Mouse (Mus musculus): ENCODE data around the gene Tbc1d17. TPM values are rescaled to one million over a fixed set of nuclear protein-coding genes. Genes with fewer than 3 reads are reported as not detected.

Gene Tbc1d17
- polyA plus RNA-seq, 1 experiment = 44.5 TPM

GRCm38 (mm10) chr7:44854356-44855031 is 5.6 kb upstream of the Tbc1d17 start:
- H3K4me1 ChIP-seq = peaks cover 80% of the 10 kb centered on the region
- peak overlapping the region; percentile 98 for H3K4me3 ChIP-seq (replicated peaks)
- no peaks in the 10 kb centered on the region for H3K9me3 ChIP-seq
- peaks cover 35% of the 10 kb centered on the region for H3K36me3 ChIP-seq (replicated peaks; ENCODE audit: low read length)
- TF ChIP-seq FLI1 (IDR thresholded peaks at IDR 0.05; ENCODE audit: low read length) (no peak), GATA1 (IDR thresholded peaks at IDR 0.05; ENCODE audit: borderline replicate concordance, low read length) (no peak)
- H3K27me3 ChIP-seq (replicated peaks) = no peaks in the 10 kb centered on the region

GRCm38 (mm10) chr7:44853596-44854355 is 4.9 kb upstream of the Tbc1d17 start:
- H3K27me3 ChIP-seq (replicated peaks) = no peaks in the 10 kb centered on the region
- H3K36me3 ChIP-seq (replicated peaks; ENCODE audit: low read length) = peaks cover 33% of the 10 kb centered on the region
- H3K4me3 ChIP-seq (replicated peaks) = peak overlapping the region; percentile 98
- H3K9me3 ChIP-seq = no peaks in the 10 kb centered on the region
- peaks cover 74% of the 10 kb centered on the region for H3K4me1 ChIP-seq
- no peak for TF ChIP-seq GATA1 (IDR thresholded peaks at IDR 0.05; ENCODE audit: borderline replicate concordance, low read length)

GRCm38 (mm10) chr7:44853065-44853464 is 4.2 kb upstream of the Tbc1d17 start:
- H3K36me3 ChIP-seq (replicated peaks; ENCODE audit: low read length) = peaks cover 29% of the 10 kb centered on the region
- peak overlapping the region; percentile 98 for H3K4me3 ChIP-seq (replicated peaks)
- no peaks in the 10 kb centered on the region for H3K9me3 ChIP-seq
- TF ChIP-seq FLI1 (IDR thresholded peaks at IDR 0.05; ENCODE audit: low read length) (no peak), GATA1 (IDR thresholded peaks at IDR 0.05; ENCODE audit: borderline replicate concordance, low read length) (no peak)
- no peaks in the 10 kb centered on the region for H3K27me3 ChIP-seq (replicated peaks)
- peaks cover 69% of the 10 kb centered on the region for H3K4me1 ChIP-seq

DNA sequence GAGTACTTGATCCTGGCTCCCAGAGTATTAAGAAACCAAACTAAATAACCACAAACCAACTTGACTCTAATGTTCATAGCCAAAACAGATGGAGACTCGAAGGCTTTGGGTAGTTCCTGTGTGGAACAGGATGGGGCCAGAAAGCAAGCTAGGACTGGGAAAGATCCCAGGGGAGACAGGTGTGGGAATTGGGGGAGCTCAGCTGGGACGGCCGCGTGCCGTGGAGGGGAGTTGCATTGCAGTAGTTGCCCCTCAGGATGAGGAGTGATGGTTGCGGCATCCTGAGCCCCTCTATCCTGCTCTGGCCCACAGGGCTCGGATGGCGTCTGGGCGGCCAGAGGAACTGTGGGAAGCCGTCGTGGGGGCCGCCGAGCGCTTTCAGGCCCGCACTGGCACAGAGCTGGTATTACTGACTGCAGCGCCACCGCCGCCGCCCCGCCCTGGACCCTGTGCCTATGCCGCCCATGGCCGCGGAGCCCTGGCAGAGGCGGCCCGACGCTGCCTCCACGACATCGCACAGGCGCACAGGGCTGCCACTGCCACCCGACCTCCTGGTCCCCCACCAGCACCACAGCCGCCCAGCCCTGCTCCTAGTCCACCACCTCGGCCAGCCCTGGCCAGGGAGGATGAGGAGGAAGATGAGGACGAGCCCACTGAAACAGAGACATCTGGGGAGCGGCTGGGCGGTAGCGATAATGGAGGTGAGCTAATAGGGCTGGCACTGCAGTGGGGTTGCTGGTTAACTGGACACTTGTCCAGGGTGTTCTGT is 3.6 kb upstream of the Tbc1d17 start:
- peaks cover 69% of the 10 kb centered on the region for H3K4me1 ChIP-seq
- H3K4me3 ChIP-seq (replicated peaks) = peak overlapping the region; percentile 98
- peaks cover 31% of the 10 kb centered on the region for H3K36me3 ChIP-seq (replicated peaks; ENCODE audit: low read length)

DNA sequence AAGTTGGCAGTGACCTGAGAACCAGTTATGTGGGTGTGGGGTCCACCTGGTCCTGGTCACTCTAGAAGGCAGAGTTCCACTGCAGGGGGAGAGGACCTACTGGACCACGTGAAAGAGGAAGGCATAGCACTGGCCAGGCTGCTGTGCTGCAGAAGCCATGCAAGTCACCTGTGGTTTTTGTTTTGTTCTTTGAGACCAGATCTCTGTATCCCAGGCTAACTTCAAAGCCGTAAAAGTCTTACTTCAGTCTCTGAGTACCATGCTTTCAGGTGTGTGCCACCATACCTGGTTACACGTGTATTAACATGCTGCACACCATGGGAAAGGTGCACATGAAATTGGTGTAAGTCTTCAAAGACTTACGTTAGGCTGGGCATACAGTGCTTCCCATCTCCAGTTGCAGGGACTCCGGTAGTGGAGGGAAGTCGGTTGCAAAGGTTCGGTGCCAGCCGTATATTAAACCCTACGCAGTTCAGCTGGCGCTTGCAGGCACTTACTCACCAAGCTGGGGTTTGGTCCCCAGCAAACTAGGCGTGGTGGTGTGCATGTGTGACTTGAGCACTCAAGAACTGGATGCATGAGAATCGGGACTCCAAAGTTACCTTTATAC is 2.9 kb upstream of the Tbc1d17 start:
- no peaks in the 10 kb centered on the region for H3K27me3 ChIP-seq (replicated peaks)
- peak overlapping the region; percentile 100 for H3K4me3 ChIP-seq (replicated peaks)
- no peaks in the 10 kb centered on the region for H3K9me3 ChIP-seq
- H3K4me1 ChIP-seq = peaks cover 71% of the 10 kb centered on the region
- TF ChIP-seq FLI1 (IDR thresholded peaks at IDR 0.05; ENCODE audit: low read length) (no peak), GATA1 (IDR thresholded peaks at IDR 0.05; ENCODE audit: borderline replicate concordance, low read length) (no peak)
- H3K36me3 ChIP-seq (replicated peaks; ENCODE audit: low read length) = peaks cover 37% of the 10 kb centered on the region

More for the DNA sequence above, 3.6 kb upstream of the Tbc1d17 start:
- TF ChIP-seq FLI1 (IDR thresholded peaks at IDR 0.05; ENCODE audit: low read length) = no peak
- TF ChIP-seq GATA1 (IDR thresholded peaks at IDR 0.05; ENCODE audit: borderline replicate concordance, low read length) = no peak
- Histone ChIP-seq H3K9me3 (no peaks in the 10 kb centered on the region), H3K27me3 (replicated peaks) (no peaks in the 10 kb centered on the region)

GRCm38 (mm10) chr7:44850789-44851624 is 2.1 kb upstream of the Tbc1d17 start:
- Histone ChIP-seq H3K36me3 (replicated peaks; ENCODE audit: low read length) (peaks cover 44% of the 10 kb centered on the region), H3K9me3 (no peaks in the 10 kb centered on the region), H3K4me1 (peaks cover 69% of the 10 kb centered on the region), H3K4me3 (replicated peaks) (peak overlapping the region; percentile 100), H3K27me3 (replicated peaks) (no peaks in the 10 kb centered on the region)
- TF ChIP-seq GATA1 (IDR thresholded peaks at IDR 0.05; ENCODE audit: borderline replicate concordance, low read length) (no peak), FLI1 (IDR thresholded peaks at IDR 0.05; ENCODE audit: low read length) (no peak)

DNA sequence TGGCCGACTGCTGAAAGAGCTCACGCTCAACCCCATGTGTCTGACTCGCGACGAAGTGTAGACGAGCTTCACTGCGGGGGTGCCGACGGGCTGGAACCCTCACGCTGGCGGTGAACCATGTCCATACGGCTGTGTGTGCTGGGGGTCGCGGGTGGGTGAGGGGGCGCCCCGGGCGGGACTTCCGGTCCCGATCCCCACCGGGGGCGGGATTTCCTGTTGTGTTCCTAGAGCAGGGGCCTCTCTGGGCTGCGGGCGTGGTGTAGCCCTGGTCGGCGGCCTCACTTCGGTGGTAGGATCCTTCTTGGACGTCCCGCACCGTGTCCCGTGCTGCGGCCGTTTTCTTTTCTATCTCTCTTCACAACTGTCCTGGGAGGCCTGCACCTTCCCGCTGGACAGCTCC is 1.3 kb upstream of the Tbc1d17 start:
- Histone ChIP-seq H3K4me1 (peaks cover 69% of the 10 kb centered on the region), H3K4me3 (replicated peaks) (peak overlapping the region; percentile 100), H3K9me3 (no peaks in the 10 kb centered on the region), H3K27me3 (replicated peaks) (no peaks in the 10 kb centered on the region), H3K36me3 (replicated peaks; ENCODE audit: low read length) (peaks cover 53% of the 10 kb centered on the region)
- TF ChIP-seq GATA1 (IDR thresholded peaks at IDR 0.05; ENCODE audit: borderline replicate concordance, low read length) (no peak), FLI1 (IDR thresholded peaks at IDR 0.05; ENCODE audit: low read length) (no peak; the same call in 1 of the 2 replicates)

GRCm38 (mm10) chr7:44849416-44850111 is 685 bp upstream of the Tbc1d17 start:
- Histone ChIP-seq H3K9me3 (no peaks in the 10 kb centered on the region), H3K4me3 (replicated peaks) (peak overlapping the region; percentile 100), H3K4me1 (peaks cover 69% of the 10 kb centered on the region), H3K36me3 (replicated peaks; ENCODE audit: low read length) (peaks cover 58% of the 10 kb centered on the region), H3K27me3 (replicated peaks) (no peaks in the 10 kb centered on the region)
- TF ChIP-seq FLI1 (IDR thresholded peaks at IDR 0.05; ENCODE audit: low read length) (no peak), GATA1 (IDR thresholded peaks at IDR 0.05; ENCODE audit: borderline replicate concordance, low read length) (no peak)

Data from megakaryocyte, embryonic 14.5 days (primary cell).